Mouse (Mus musculus) midbrain, embryonic 14.5 days (tissue): ENCODE results near the gene Ppp6r3. TPM values are rescaled to one million over a fixed set of nuclear protein-coding genes. Genes with fewer than 3 reads are reported as not detected.

Experiments used
- ATAC-seq: fragments of 200-750 bp; cut with Nextera tagmentation; 2 replicates; pipeline ENCODE4 v1.8.0; 2017; ENCODE audit warnings: moderate number of reproducible peaks, moderate library complexity; ENCODE audit not compliant: low FRiP score, low TSS enrichment
- DNase-seq: peaks from one replicate; pipeline ENCODE4 v3.0.0-alpha.2; 2015
- H3K27ac ChIP-seq: fragments of 300-500 bp; sonication (generic); replicated peaks from 2 replicates; pipeline ENCODE4 v1.5.1; 2014; ENCODE audit warnings: mild to moderate bottlenecking, low read depth, low read length, moderate library complexity
- H3K27me3 ChIP-seq: fragments of 300-500 bp; sonication (generic); 2 replicates; pipeline ENCODE4 v1.6.1; 2014; ENCODE audit warnings: low read length, control low read depth, mixed read lengths; ENCODE audit not compliant: control insufficient read depth, insufficient read depth
- H3K36me3 ChIP-seq: fragments of 300-500 bp; sonication (generic); 2 replicates; pipeline ENCODE4 v1.6.1; 2014; ENCODE audit warnings: low read length, control low read depth; ENCODE audit not compliant: control insufficient read depth, insufficient read depth
- H3K4me1 ChIP-seq: fragments of 300-500 bp; sonication (generic); 2 replicates; pipeline ENCODE4 v1.6.1; 2014; ENCODE audit warnings: mild to moderate bottlenecking, antibody characterized with exemption, low read length, control low read depth; ENCODE audit not compliant: control insufficient read depth, insufficient read depth
- H3K4me2 ChIP-seq: fragments of 300-500 bp; sonication (generic); 2 replicates; pipeline ENCODE4 v1.6.1; 2014; ENCODE audit warnings: mild to moderate bottlenecking, low read length, moderate library complexity
- H3K4me3 ChIP-seq: fragments of 300-500 bp; sonication (generic); replicated peaks from 2 replicates; pipeline ENCODE4 v1.5.1; 2014; ENCODE audit warnings: low read depth, low read length
- H3K9ac ChIP-seq: fragments of 300-500 bp; sonication (generic); replicated peaks from 2 replicates; pipeline ENCODE4 v1.6.1; 2014; ENCODE audit warnings: mild to moderate bottlenecking, low read length, moderate library complexity
- H3K9me3 ChIP-seq: fragments of 300-500 bp; sonication (generic); 2 replicates; pipeline ENCODE4 v1.6.1; 2016; ENCODE audit warnings: low read length, control low read depth, mixed read lengths; ENCODE audit not compliant: control insufficient read depth
- WGBS: fragments of 180-500 bp; shearing (Covaris S2); extraction: QIAGEN DNeasy Blood & Tissue Kit; methylation state at CpG from one replicate; pipeline ENCODE4 v1.1.7; 2014; 5-methylcytosine and 5-hydroxymethylcytosine counted together
- polyA plus RNA-seq: library from polyadenylated mRNA; unstranded; fragments of >200 nt; fragmentation: Nextera tagmentation; extraction: Ambion mirVana; gene quantifications from 2 replicates; pipeline ENCODE4 v1.2.1, GENCODE M21; 2014

Gene Ppp6r3
- polyA plus RNA-seq, 1 experiment from 2014 or later: 74.1 TPM

DNA sequence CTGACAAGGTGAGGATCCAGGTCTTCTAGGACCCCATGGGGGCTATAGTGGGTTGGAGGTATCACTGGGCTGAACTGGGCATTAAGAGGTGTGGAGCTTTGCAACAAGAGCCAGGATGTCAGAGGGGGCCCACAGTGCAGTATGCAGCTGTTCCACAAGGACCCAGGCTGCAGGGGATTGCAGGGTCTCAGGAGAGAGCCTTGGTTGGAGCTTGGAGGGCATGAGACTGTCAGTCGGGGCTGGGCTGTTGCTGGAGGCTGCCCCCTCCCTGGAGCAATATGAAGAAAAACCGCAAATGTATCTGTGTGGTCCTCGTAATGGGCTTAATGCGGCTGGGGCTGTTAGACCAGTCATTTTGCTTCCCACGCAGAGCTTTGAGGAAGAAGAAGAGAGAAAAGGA is 134.9 kb downstream of the Ppp6r3 start:
- Histone ChIP-seq H3K9ac (no peak overlapping the region), H3K4me3 (no peak overlapping the region), H3K27ac (peak overlapping the region; percentile 49)

DNA sequence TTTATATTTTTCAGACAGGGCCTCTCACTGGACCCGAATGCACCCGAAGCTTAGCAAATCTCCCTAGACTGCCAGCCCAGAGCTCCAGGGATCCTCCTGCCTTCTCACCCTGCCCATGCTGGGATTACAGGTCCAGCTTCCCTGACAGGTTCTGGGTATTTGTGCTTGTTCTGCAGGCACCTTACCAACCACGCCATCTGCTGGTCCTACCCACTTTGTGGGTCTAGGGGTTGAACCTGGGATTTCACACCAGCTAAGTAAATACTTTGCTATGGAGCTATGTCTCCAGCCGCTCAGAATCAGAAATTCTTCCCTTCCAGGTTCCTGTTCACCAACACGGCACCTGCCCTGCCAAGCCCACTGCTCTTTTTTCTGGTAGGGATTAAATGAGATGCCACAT is 137.6 kb downstream of the Ppp6r3 start:
- Histone ChIP-seq H3K9me3 (no peaks in the 10 kb centered on the region), H3K27ac (no peak overlapping the region), H3K4me3 (no peak overlapping the region), H3K9ac (0 out of 2 replicates have a peak overlapping the region, but pooled peaks have one; percentile 2), H3K4me2 (no peak overlapping the region), H3K36me3 (no peaks in the 10 kb centered on the region), H3K27me3 (no peaks in the 10 kb centered on the region), H3K4me1 (no peaks in the 10 kb centered on the region)
- no peak for ATAC-seq
- 70% methylated on average over 5 of the region's 5 CpGs for WGBS
- no peak for DNase-seq

More for the DNA sequence above, 134.9 kb downstream of the Ppp6r3 start:
- Histone ChIP-seq H3K4me2 (no peak overlapping the region), H3K9me3 (no peaks in the 10 kb centered on the region), H3K27me3 (no peaks in the 10 kb centered on the region), H3K4me1 (no peaks in the 10 kb centered on the region), H3K36me3 (no peaks in the 10 kb centered on the region)
- ATAC-seq (no peak), DNase-seq (no peak)
- 71% methylated on average over 5 of the region's 5 CpGs for WGBS

DNA sequence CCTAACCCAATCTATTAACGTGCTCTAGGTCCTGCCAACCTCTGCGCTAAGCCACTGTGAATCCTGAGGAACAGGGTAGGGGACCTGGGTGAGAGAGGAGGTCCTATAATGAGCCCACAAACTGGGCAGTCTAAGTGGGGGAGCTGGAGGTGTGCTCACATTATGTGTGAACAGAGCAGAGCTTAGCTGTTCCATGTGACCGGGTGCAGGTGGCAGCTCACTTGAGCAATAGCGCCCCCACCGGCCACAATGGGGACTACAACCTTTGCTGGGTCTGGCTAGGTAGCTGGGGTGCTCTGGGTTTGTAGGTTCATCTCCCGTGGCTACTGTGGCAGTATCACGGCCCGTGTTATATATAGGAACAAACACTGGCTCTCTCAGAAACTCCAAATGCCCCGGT is 138.7 kb downstream of the Ppp6r3 start:
- H3K4me3 ChIP-seq: no peak overlapping the region
- no peaks in the 10 kb centered on the region for H3K36me3 ChIP-seq
- DNase-seq (no peak), ATAC-seq (no peak)
- no peak overlapping the region for H3K27ac ChIP-seq
- no peak overlapping the region for H3K4me2 ChIP-seq
- WGBS: 66% methylated on average over 9 of the region's 9 CpGs
- no peaks in the 10 kb centered on the region for H3K4me1 ChIP-seq
- no peaks in the 10 kb centered on the region for H3K27me3 ChIP-seq
- H3K9me3 ChIP-seq: no peaks in the 10 kb centered on the region
- no peak overlapping the region for H3K9ac ChIP-seq

DNA sequence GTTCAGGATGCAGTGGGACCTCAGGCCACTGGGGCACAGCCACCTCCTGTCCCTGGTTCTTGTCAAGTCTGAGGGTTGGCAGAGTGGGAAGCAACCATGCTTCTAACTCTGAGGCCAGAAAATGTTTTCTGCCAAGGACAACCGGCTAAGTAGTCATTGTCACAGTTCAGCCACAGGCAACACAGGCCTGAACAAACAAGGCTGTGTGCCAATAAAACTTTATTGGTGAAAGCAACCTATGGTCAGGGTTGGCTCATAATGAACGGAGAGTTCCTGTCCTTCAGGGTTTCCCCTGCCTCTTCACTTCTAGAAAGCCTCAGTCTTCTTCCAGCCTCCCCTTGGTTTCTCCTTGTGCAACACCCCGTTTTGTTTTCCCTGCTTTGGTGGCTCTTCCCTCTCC is 139.7 kb downstream of the Ppp6r3 start:
- Histone ChIP-seq H3K4me2 (no peak overlapping the region), H3K27ac (no peak overlapping the region), H3K4me1 (no peaks in the 10 kb centered on the region), H3K9ac (no peak overlapping the region), H3K36me3 (no peaks in the 10 kb centered on the region), H3K9me3 (no peaks in the 10 kb centered on the region), H3K27me3 (no peaks in the 10 kb centered on the region), H3K4me3 (no peak overlapping the region)
- 84% methylated on average over 3 of the region's 3 CpGs for WGBS
- DNase-seq (no peak), ATAC-seq (no peak)

DNA sequence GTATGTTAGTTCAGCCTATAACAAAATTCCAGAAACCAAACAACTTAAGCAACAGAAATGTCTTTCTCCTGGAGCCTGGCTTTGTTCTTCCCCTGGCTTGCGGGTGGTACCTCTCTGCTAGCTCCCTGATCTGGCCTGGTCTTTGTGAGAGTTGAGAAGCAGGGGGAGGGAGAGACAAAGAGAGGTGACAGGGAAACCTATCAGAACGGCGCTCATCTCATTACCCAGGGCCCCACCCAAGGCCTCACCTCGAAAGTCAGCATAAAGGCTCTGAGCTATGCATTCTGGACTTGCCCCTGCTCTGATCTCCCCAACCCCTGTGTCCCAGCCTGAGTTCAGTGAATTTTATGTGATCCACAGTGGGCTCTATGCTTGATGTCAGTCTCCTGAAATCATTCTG is 140.9 kb downstream of the Ppp6r3 start:
- Histone ChIP-seq H3K9ac (no peak overlapping the region), H3K36me3 (no peaks in the 10 kb centered on the region), H3K27ac (no peak overlapping the region), H3K4me2 (no peak overlapping the region), H3K9me3 (no peaks in the 10 kb centered on the region), H3K4me3 (no peak overlapping the region), H3K27me3 (no peaks in the 10 kb centered on the region), H3K4me1 (no peaks in the 10 kb centered on the region)
- 46% methylated on average over 4 of the region's 4 CpGs for WGBS
- ATAC-seq (no peak), DNase-seq (no peak)

DNA sequence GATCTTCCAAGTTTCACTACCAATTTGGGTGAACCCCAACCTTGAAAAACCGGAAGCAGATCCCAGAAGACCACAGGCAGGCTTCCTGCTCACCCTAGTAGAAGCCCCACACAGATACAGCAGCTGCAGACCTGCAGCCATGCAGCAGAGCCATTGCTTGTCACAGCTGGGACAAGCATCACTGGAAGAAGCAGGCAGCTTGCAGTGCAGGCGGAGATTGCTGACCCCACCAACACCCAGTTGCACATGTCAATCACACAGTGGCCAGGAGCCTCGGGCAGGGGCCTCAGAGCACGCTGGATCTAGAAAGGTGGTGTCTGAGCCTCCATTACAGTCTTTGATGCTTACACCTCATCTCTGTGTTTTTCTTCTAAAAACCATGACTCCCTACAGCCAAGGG is 141.4 kb downstream of the Ppp6r3 start:
- Histone ChIP-seq H3K9me3 (no peaks in the 10 kb centered on the region), H3K9ac (no peak overlapping the region), H3K36me3 (no peaks in the 10 kb centered on the region), H3K4me2 (no peak overlapping the region), H3K27ac (no peak overlapping the region), H3K27me3 (no peaks in the 10 kb centered on the region), H3K4me3 (no peak overlapping the region), H3K4me1 (peaks cover 3% of the 10 kb centered on the region; the same call in 1 of the 2 replicates)
- no peak for ATAC-seq
- DNase-seq: no peak
- WGBS: 45% methylated on average over 4 of the region's 4 CpGs

DNA sequence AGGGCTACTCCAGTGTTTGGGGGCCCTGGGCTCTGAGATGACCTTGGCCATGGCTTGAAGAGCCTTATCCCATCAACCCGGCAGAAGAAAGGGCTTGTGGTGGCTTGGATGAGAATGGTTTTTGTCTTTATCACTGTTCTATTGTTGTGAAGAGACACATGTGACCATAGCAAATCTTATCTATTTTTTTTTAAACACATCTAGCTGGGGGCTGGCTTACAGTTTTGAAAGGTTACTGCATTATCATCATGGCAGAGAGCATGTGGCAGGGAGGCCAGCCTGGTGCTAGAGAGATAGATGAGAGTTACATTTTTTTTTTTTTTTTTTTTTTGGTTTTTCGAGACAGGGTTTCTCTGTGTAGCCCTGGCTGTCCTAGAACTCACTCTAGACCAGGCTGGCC is 143.6 kb downstream of the Ppp6r3 start:
- DNase-seq: no peak
- no peaks in the 10 kb centered on the region for H3K27me3 ChIP-seq
- no peak overlapping the region for H3K27ac ChIP-seq
- H3K9ac ChIP-seq: no peak overlapping the region
- H3K4me2 ChIP-seq: no peak overlapping the region
- H3K36me3 ChIP-seq: no peaks in the 10 kb centered on the region
- no peak overlapping the region for H3K4me3 ChIP-seq
- ATAC-seq: no peak
- 62% methylated on average over 1 of the region's 2 CpGs for WGBS
- H3K4me1 ChIP-seq: peaks cover 5% of the 10 kb centered on the region; the same call in 1 of the 2 replicates
- no peaks in the 10 kb centered on the region for H3K9me3 ChIP-seq

DNA sequence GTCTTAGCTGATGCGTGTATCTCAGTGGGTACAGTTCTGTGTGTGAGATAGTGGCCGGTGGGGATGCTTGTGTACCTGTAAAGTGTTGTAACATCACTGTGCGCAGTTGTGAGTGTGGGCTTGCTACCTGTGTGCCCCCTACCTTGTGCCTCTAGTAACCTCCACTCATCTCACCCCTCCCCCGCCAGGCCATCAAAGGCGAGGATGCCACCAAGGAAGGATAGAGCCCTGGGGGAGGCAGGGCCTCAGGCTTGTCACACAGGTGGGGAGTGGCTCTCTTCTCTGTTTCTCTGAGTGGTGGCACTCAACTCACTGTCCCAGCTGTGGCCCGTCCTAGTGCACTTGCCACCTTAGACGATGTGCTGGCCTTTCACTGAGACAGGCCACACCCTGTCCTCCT is 144.5 kb downstream of the Ppp6r3 start:
- no peaks in the 10 kb centered on the region for H3K27me3 ChIP-seq
- H3K4me3 ChIP-seq: no peak overlapping the region
- H3K36me3 ChIP-seq: no peaks in the 10 kb centered on the region
- H3K4me1 ChIP-seq: peaks cover 5% of the 10 kb centered on the region; the same call in 1 of the 2 replicates
- DNase-seq (no peak), ATAC-seq (no peak)
- H3K9me3 ChIP-seq: no peaks in the 10 kb centered on the region
- H3K9ac ChIP-seq: no peak overlapping the region
- no peak overlapping the region for H3K4me2 ChIP-seq
- WGBS: 81% methylated on average over 7 of the region's 7 CpGs
- H3K27ac ChIP-seq: no peak overlapping the region

DNA sequence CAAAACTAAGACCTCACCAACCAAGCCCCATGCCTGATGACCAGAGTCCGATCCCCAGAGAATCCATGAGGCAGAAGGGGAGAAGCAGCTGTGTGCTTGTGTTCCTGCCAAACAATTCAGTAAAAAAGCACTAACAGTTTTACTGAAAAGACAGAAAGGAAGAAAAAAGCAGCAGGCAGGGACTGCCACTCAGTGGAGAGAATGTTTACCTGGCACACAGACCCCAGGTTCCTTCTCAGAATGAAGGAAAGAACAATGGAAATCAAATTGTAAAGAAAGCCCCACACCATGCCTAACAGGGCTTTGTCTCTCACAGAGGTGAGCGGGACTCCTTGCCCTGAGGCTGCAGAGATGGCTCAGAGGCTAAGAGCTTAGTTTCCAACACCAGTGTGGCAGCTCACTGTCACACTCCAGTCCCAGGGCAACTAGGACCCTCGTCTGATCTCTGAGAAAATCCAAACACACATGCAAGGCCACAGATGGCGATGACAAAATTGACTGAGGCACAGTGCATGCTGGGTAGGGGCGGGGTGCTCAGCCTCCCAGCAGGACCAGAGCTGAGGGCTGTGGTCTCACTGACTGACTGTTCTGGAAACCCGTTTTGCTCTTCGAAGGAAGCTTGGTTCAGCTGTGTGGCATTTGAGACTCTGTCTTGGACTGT is 146.3 kb downstream of the Ppp6r3 start:
- H3K27me3 ChIP-seq: no peaks in the 10 kb centered on the region
- H3K9me3 ChIP-seq: no peaks in the 10 kb centered on the region
- peaks cover 5% of the 10 kb centered on the region; the same call in 1 of the 2 replicates for H3K4me1 ChIP-seq
- peak overlapping the region; percentile 23; the same call in 1 of the 2 replicates for H3K9ac ChIP-seq
- no peak overlapping the region for H3K4me3 ChIP-seq
- no peak overlapping the region for H3K4me2 ChIP-seq
- H3K27ac ChIP-seq: peak overlapping the region; percentile 72
- DNase-seq: peak; percentile 54
- no peak for ATAC-seq
- no peaks in the 10 kb centered on the region for H3K36me3 ChIP-seq
- WGBS: 42% methylated on average over 7 of the region's 7 CpGs
